8 mouse cellular contexts compared by ENCODE assay signal in the genomic region with DNA sequence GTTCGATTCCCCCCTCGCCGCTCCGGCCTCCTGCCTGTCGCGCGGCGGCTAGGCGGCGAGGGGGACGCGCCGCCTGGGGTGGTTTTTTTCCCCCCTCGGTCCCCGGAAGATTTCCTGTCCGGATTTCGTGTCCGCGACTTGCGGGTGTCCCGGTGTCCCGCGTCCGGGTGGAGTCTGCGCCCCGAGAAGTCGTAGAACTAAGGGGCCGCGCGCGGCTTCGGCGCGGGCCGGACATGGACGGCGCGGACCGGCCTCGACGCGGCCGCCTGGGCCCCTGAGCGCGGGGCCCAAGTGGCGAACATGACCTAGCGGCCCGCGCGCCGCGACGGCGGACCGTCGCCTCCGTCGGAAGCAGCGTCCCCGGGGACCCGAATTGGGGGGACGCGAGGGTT. TPM values are rescaled to one million over a fixed set of nuclear protein-coding genes. Genes with fewer than 3 reads are reported as not detected.
DNase-seq lines count a peak whose midpoint lies in the region; ATAC-seq and TF ChIP-seq lines count a peak whose summit lies in the region.

No protein-coding gene starts in this region.

- WGBS in heart, adult 2 months = under 1% methylated on average over 63 of the region's 63 CpGs
- WGBS in forebrain, embryonic 13.5 days = under 1% methylated on average over 63 of the region's 63 CpGs
- WGBS in liver, embryonic 13.5 days (ENCODE audit: insufficient replicate concordance) = under 1% methylated on average over 63 of the region's 63 CpGs

- H3K27ac ChIP-seq in heart, adult 2 months = peak overlapping the region; percentile 95
- H3K27ac ChIP-seq in forebrain, embryonic 13.5 days = peak overlapping the region; percentile 75
- H3K27ac ChIP-seq in liver, embryonic 13.5 days = peak overlapping the region; percentile 95

- H3K9me3 ChIP-seq in forebrain, embryonic 13.5 days (replicated peaks) = no peaks in the 10 kb centered on the region
- no peaks in the 10 kb centered on the region for H3K9me3 ChIP-seq in liver, embryonic 13.5 days (replicated peaks)

- H3K4me1 ChIP-seq in heart, adult 2 months (ENCODE audit: control insufficient read depth, insufficient read depth, low read length) = peaks cover 21% of the 10 kb centered on the region
- peaks cover 50% of the 10 kb centered on the region for H3K4me1 ChIP-seq in forebrain, embryonic 13.5 days
- peaks cover 58% of the 10 kb centered on the region for H3K4me1 ChIP-seq in liver, embryonic 13.5 days (replicated peaks)

- peak overlapping the region; percentile 90 for H3K9ac ChIP-seq in heart, adult 2 months (ENCODE audit: low read depth, low read length)
- peak overlapping the region; percentile 90 for H3K9ac ChIP-seq in forebrain, embryonic 13.5 days
- peak overlapping the region; percentile 99 for H3K9ac ChIP-seq in liver, embryonic 13.5 days

- no peak for TF ChIP-seq POLR2A in heart, adult 2 months (IDR thresholded peaks at IDR 0.05; ENCODE audit: insufficient read depth, low read depth, low read length)

- peak overlapping the region; percentile 94 for H3K4me3 ChIP-seq in heart, adult 2 months
- H3K4me3 ChIP-seq in C2C12 (ENCODE audit: insufficient read depth, poor library complexity, severe bottlenecking) = peak overlapping the region; percentile 100
- H3K4me3 ChIP-seq in forebrain, embryonic 13.5 days = peak overlapping the region; percentile 77
- H3K4me3 ChIP-seq in liver, embryonic 13.5 days (replicated peaks) = peak overlapping the region; percentile 96

- peaks cover 52% of the 10 kb centered on the region for H3K79me3 ChIP-seq in C2C12 (ENCODE audit: low read depth)

- H3ac ChIP-seq in C2C12 (ENCODE audit: control insufficient read depth, insufficient read length, low read depth) = peak overlapping the region; percentile 83

- peak overlapping the region; percentile 99 for H3K4me2 ChIP-seq in forebrain, embryonic 13.5 days
- peak overlapping the region; percentile 95 for H3K4me2 ChIP-seq in liver, embryonic 13.5 days

- intact Hi-C loops in heart, adult 2 months (cut with DNase I) = loop anchor here (2.0 kb wide), 4 partner anchors 25 to 129 kb away; a partner anchor contains a TSS
- intact Hi-C loops in heart, postnatal 14 days (cut with DNase I) = loop anchor here (2.0 kb wide), 3 partner anchors 21 to 129 kb away; no protein-coding TSS in a partner anchor

- no peak for TF ChIP-seq EP300 in heart, adult 2 months (IDR thresholded peaks at IDR 0.05; ENCODE audit: insufficient read depth, low read depth, low read length)

- H3K27me3 ChIP-seq in heart, adult 2 months (ENCODE audit: control insufficient read depth, insufficient read depth, low read length) = no peaks in the 10 kb centered on the region
- no peaks in the 10 kb centered on the region for H3K27me3 ChIP-seq in C2C12 (ENCODE audit: control insufficient read depth, insufficient read depth, insufficient read length)
- H3K27me3 ChIP-seq in forebrain, embryonic 13.5 days = no peaks in the 10 kb centered on the region
- no peaks in the 10 kb centered on the region for H3K27me3 ChIP-seq in liver, embryonic 13.5 days

- peaks cover 7% of the 10 kb centered on the region; the same call in 1 of the 2 replicates for H3K36me3 ChIP-seq in heart, adult 2 months (ENCODE audit: control insufficient read depth, insufficient read depth, low read length)
- peaks cover 29% of the 10 kb centered on the region for H3K36me3 ChIP-seq in C2C12 (ENCODE audit: control insufficient read depth, insufficient read depth)
- peaks cover 34% of the 10 kb centered on the region for H3K36me3 ChIP-seq in forebrain, embryonic 13.5 days (ENCODE audit: poor library complexity, severe bottlenecking)
- peaks cover 37% of the 10 kb centered on the region for H3K36me3 ChIP-seq in liver, embryonic 13.5 days

- peaks cover 12% of the 10 kb centered on the region for H3K79me2 ChIP-seq in heart, adult 2 months (replicated peaks; ENCODE audit: control insufficient read depth, insufficient read depth, low read length)
- H3K79me2 ChIP-seq in C2C12 (ENCODE audit: control insufficient read depth, insufficient read depth) = peaks cover 54% of the 10 kb centered on the region

- no peak for TF ChIP-seq CTCF in heart, adult 2 months (IDR thresholded peaks at IDR 0.05)
- TF ChIP-seq CTCF in C2C12 (IDR thresholded peaks at IDR 0.05; ENCODE audit: control insufficient read depth, insufficient read depth, insufficient read length) = no peak

- ATAC-seq in forebrain, embryonic 13.5 days = no peak; the same call in 1 of the 2 replicates
- no peak for ATAC-seq in liver, embryonic 13.5 days (ENCODE audit: low read depth)

- DNase-seq in heart, adult 2 months = no peak
- no peak for DNase-seq in heart, postnatal 14 days
- DNase-seq in liver, embryonic 13.5 days = no peak
- DNase-seq in adrenal gland, adult 8-10 months = no peak
- DNase-seq in thymus, postnatal 36 days = no peak
- DNase-seq in adrenal gland, postnatal 4 days (ENCODE audit: low spot score in 2 of 2) = no peak

TF ChIP-seq in C2C12, 6 proteins besides CTCF, POLR2A, EP300 and RAD21:
- TF ChIP-seq MYOG (IDR thresholded peaks at IDR 0.05; ENCODE audit: control insufficient read depth, extremely low read depth, insufficient read length) (no peak), FOSL1 (IDR thresholded peaks at IDR 0.05; ENCODE audit: insufficient read depth, low read length, poor library complexity, severe bottlenecking) (no peak), MYOD1 (IDR thresholded peaks at IDR 0.05; ENCODE audit: control insufficient read depth, insufficient read length, low read depth) (no peak), CEBPB (IDR thresholded peaks at IDR 0.05; ENCODE audit: low read depth) (no peak), MAX (IDR thresholded peaks at IDR 0.05) (no peak), USF1 (IDR thresholded peaks at IDR 0.05; ENCODE audit: low read depth) (no peak)

RNA-seq across cellular contexts. Expression of a gene that starts 0.3 kb away (rescaled TPM):
- total RNA-seq in heart, adult 2 months (2021) = 100 to 1,000 TPM; 140 to 161 TPM
- polyA plus RNA-seq in heart, adult 2 months (2012; rRNA removed) = 127 and 144 TPM in 2 replicates
- 100 to 1,000 TPM; 105 to 118 TPM for total RNA-seq in heart, postnatal 14 days (2021)
- 106 TPM for polyA plus RNA-seq in C2C12 (2012; fragmentation: generic; extraction: Trizol)
- 20.7 and 21.6 TPM in 2 replicates for polyA plus RNA-seq in forebrain, embryonic 13.5 days (2015; fragmentation: Nextera tagmentation; extraction: Ambion mirVana)
- polyA plus RNA-seq in liver, embryonic 13.5 days (2015; fragmentation: Nextera tagmentation; extraction: Ambion mirVana) = 16.2 and 18.3 TPM in 2 replicates
- 100 to 1,000 TPM; 127 to 146 (median 143) TPM for total RNA-seq in adrenal gland, adult 8-10 months (2022)
- total RNA-seq in adrenal gland, postnatal 4 days (2021) = 100 to 1,000 TPM; 130 to 139 TPM

RNA-seq across cellular contexts. Expression of a gene that starts 10.6 kb away (rescaled TPM):
- total RNA-seq in heart, adult 2 months (2021) = 10 to 100 TPM; 10.6 to 11.2 TPM
- 16.9 and 18.0 TPM in 2 replicates for polyA plus RNA-seq in heart, adult 2 months (2012; rRNA removed)
- total RNA-seq in heart, postnatal 14 days (2021) = 10 to 100 TPM; 13.5 to 14.0 TPM
- polyA plus RNA-seq in C2C12 (2012; fragmentation: generic; extraction: Trizol) = 29.4 TPM
- 11.6 and 13.6 TPM in 2 replicates for polyA plus RNA-seq in forebrain, embryonic 13.5 days (2015; fragmentation: Nextera tagmentation; extraction: Ambion mirVana)
- polyA plus RNA-seq in liver, embryonic 13.5 days (2015; fragmentation: Nextera tagmentation; extraction: Ambion mirVana) = 9.2 and 9.9 TPM in 2 replicates
- total RNA-seq in adrenal gland, adult 8-10 months (2022) = 10 to 100 TPM; 27.4 to 54.8 (median 45.1) TPM
- 10 to 100 TPM; 51.7 to 53.2 TPM for total RNA-seq in adrenal gland, postnatal 4 days (2021)

RNA-seq across cellular contexts. Expression of a gene that starts 22.5 kb away (rescaled TPM):
- 1,000 to 10,000 TPM; 1,015 to 1,150 TPM for total RNA-seq in heart, adult 2 months (2021)
- polyA plus RNA-seq in heart, adult 2 months (2012; rRNA removed) = 1,139 and 1,938 TPM in 2 replicates
- total RNA-seq in heart, postnatal 14 days (2021) = 1,000 to 10,000 TPM; 1,168 to 1,183 TPM
- 720 TPM for polyA plus RNA-seq in C2C12 (2012; fragmentation: generic; extraction: Trizol)
- 454 and 459 TPM in 2 replicates for polyA plus RNA-seq in forebrain, embryonic 13.5 days (2015; fragmentation: Nextera tagmentation; extraction: Ambion mirVana)
- polyA plus RNA-seq in liver, embryonic 13.5 days (2015; fragmentation: Nextera tagmentation; extraction: Ambion mirVana) = 358 and 362 TPM in 2 replicates
- total RNA-seq in adrenal gland, adult 8-10 months (2022) = 100 to 1,000 TPM; 380 to 452 (median 425) TPM
- total RNA-seq in adrenal gland, postnatal 4 days (2021) = 100 to 1,000 TPM; 401 to 425 TPM

RNA-seq across cellular contexts. Expression of a gene that starts 24.7 kb away (rescaled TPM):
- total RNA-seq in heart, adult 2 months (2021) = 1 to 10 TPM; 3.9 to 4.9 TPM
- polyA plus RNA-seq in heart, adult 2 months (2012; rRNA removed) = 3.0 and 4.3 TPM in 2 replicates
- total RNA-seq in heart, postnatal 14 days (2021) = 1 to 10 TPM; 3.0 to 3.3 TPM
- polyA plus RNA-seq in C2C12 (2012; fragmentation: generic; extraction: Trizol) = 12.1 TPM
- polyA plus RNA-seq in forebrain, embryonic 13.5 days (2015; fragmentation: Nextera tagmentation; extraction: Ambion mirVana) = 21.2 and 26.8 TPM in 2 replicates
- polyA plus RNA-seq in liver, embryonic 13.5 days (2015; fragmentation: Nextera tagmentation; extraction: Ambion mirVana) = 0.54 and 0.69 TPM in 2 replicates
- total RNA-seq in adrenal gland, adult 8-10 months (2022) = 10 to 100 TPM; 58.4 to 92.4 (median 81.9) TPM
- total RNA-seq in adrenal gland, postnatal 4 days (2021) = 10 to 100 TPM; 49.1 to 72.7 TPM

RNA-seq across cellular contexts. Expression of a gene that starts 32.1 kb away (rescaled TPM):
- 100 to 1,000 TPM in 1 of 2 experiments, 10 to 100 TPM in 1; 96.2 to 102 TPM for total RNA-seq in heart, adult 2 months (2021)
- polyA plus RNA-seq in heart, adult 2 months (2012; rRNA removed) = 50.1 and 74.5 TPM in 2 replicates
- total RNA-seq in heart, postnatal 14 days (2021) = 100 to 1,000 TPM; 158 to 178 TPM
- 77.5 TPM for polyA plus RNA-seq in C2C12 (2012; fragmentation: generic; extraction: Trizol)
- 35.1 and 37.9 TPM in 2 replicates for polyA plus RNA-seq in forebrain, embryonic 13.5 days (2015; fragmentation: Nextera tagmentation; extraction: Ambion mirVana)
- 3.0 and 3.3 TPM in 2 replicates for polyA plus RNA-seq in liver, embryonic 13.5 days (2015; fragmentation: Nextera tagmentation; extraction: Ambion mirVana)
- 100 to 1,000 TPM in 1 of 4 experiments, 10 to 100 TPM in 3; 56.4 to 145 (median 90.1) TPM for total RNA-seq in adrenal gland, adult 8-10 months (2022)
- total RNA-seq in adrenal gland, postnatal 4 days (2021) = 100 to 1,000 TPM; 113 to 124 TPM
